Mouse (Mus musculus) kidney, adult 2 months (tissue): ENCODE results near the gene Fry.

Experiments
- CTCF ChIP-seq: fragments of 200-500 bp; conservative IDR thresholded peaks from 2 replicates; pipeline ENCODE4 v1.5.1; 2011; ENCODE audit warnings: low read depth, mild to moderate bottlenecking, control low read depth, low read length, moderate library complexity, mixed read lengths; ENCODE audit not compliant: insufficient read depth, insufficient read length
- POLR2A ChIP-seq: fragments of 200-500 bp; IDR thresholded peaks from one replicate; pipeline ENCODE4 v1.6.1; 2011; ENCODE audit warnings: low read depth, low read length, control low read depth

DNA sequence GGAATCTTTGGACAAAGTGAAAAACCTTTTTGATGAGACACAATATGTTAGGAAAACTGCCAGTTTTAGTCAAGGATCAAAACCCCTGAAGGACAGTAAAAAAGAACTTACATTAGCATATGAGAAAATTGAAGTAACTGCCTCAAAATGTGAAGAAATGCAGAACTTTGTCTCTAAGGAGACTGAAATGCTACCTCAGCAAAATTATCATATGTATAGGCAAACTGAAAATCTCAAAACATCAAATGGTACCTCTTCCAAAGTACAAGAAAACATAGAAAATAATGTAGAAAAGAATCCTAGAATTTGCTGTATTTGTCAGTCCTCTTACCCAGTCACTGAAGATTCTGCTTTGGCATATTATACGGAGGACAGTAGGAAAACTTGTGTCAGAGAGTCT, 422.9 kb downstream of the Fry start:
- no peak for TF ChIP-seq POLR2A
- no peak for TF ChIP-seq CTCF
